Mouse (Mus musculus) MEL (cell line): ENCODE measurements around the gene Tyk2. TPM values are rescaled to one million over a fixed set of nuclear protein-coding genes. Genes with fewer than 3 reads are reported as not detected.

ENCODE experiments used
- DNase-seq: peaks from one replicate; pipeline ENCODE4 v3.0.0; 2011; ENCODE audit warnings: low read depth, low spot score
- H3K27ac ChIP-seq: 2 replicates; pipeline ENCODE4 v1.5.1; 2012; ENCODE audit warnings: low read depth, mild to moderate bottlenecking, control low read depth, low read length, moderate library complexity; ENCODE audit not compliant: control insufficient read depth
- H3K27me3 ChIP-seq, 2 experiments: fragments of 150-350 bp in 1 of 2; sonication (generic) in 1 of 2; 2 replicates each; pipeline ENCODE4 v1.6.1; 2012; ENCODE audit warnings: low read length in 2 of 2, mild to moderate bottlenecking in 2 of 2, improper control_type of control experiment in 1 of 2, moderate library complexity in 1 of 2; ENCODE audit not compliant: insufficient read depth in 2 of 2, control insufficient read depth in 1 of 2
- H3K36me3 ChIP-seq, 2 experiments: 2 replicates each; pipeline ENCODE4 v1.6.1; 2012 to 2014; ENCODE audit warnings: low read length in 2 of 2, improper control_type of control experiment in 1 of 2, inconsistent platforms in 1 of 2, mild to moderate bottlenecking in 1 of 2; ENCODE audit not compliant: insufficient read depth in 2 of 2, control insufficient read depth in 1 of 2
- H3K4me1 ChIP-seq, 2 experiments: fragments of 150-350 bp in 1 of 2; sonication (generic) in 1 of 2; 2 replicates each; pipeline ENCODE4 v1.6.1; 2012; ENCODE audit warnings: low read length in 2 of 2, improper control_type of control experiment in 1 of 2, mild to moderate bottlenecking in 1 of 2; ENCODE audit not compliant: insufficient read depth in 2 of 2, control insufficient read depth in 1 of 2
- H3K4me3 ChIP-seq, 2 experiments: fragments of 150-350 bp in 1 of 2; sonication (generic) in 1 of 2; 2 replicates each; pipeline ENCODE4 v1.5.1; 2012; ENCODE audit warnings: low read depth in 2 of 2, low read length in 2 of 2, mild to moderate bottlenecking in 2 of 2, moderate library complexity in 2 of 2, control low read depth in 1 of 2, improper control_type of control experiment in 1 of 2; ENCODE audit not compliant: control insufficient read depth in 1 of 2, insufficient read depth in 1 of 2
- H3K79me2 ChIP-seq: 2 replicates; pipeline ENCODE4 v1.6.1; 2012; ENCODE audit warnings: mild to moderate bottlenecking, low read length, moderate library complexity; ENCODE audit not compliant: control insufficient read depth, poor library complexity, insufficient read depth
- H3K9ac ChIP-seq: 2 replicates; pipeline ENCODE4 v1.6.1; 2012; ENCODE audit warnings: low read depth, mild to moderate bottlenecking, control low read depth, low read length, moderate library complexity; ENCODE audit not compliant: control insufficient read depth, poor library complexity, severe bottlenecking
- H3K9me3 ChIP-seq: fragments of 150-350 bp; sonication (generic); replicated peaks from 2 replicates; pipeline ENCODE4 v1.6.1; 2012; ENCODE audit warnings: mild to moderate bottlenecking, low read length, improper control_type of control experiment, moderate library complexity; ENCODE audit not compliant: insufficient read depth
- CHD2 ChIP-seq: IDR thresholded peaks from 2 replicates; pipeline ENCODE4 v1.6.1; 2011; ENCODE audit warnings: low read length, improper control_type of control experiment
- CTCF ChIP-seq, 3 experiments: IDR thresholded peaks in 2 of 3; conservative IDR thresholded peaks in 1 of 3; 2 replicates each; pipeline ENCODE4 v1.5.1; 2011 to 2012; ENCODE audit warnings: low read length in 3 of 3, low read depth in 2 of 3, mild to moderate bottlenecking in 2 of 3, improper control_type of control experiment in 1 of 3, inconsistent platforms in 1 of 3, mixed read lengths in 1 of 3, moderate library complexity in 1 of 3; ENCODE audit not compliant: control insufficient read depth in 1 of 3, insufficient read depth in 1 of 3, poor library complexity in 1 of 3, severe bottlenecking in 1 of 3
- E2F4 ChIP-seq: IDR thresholded peaks from 2 replicates; pipeline ENCODE4 v1.6.1; 2011; ENCODE audit warnings: low read depth, low read length, improper control_type of control experiment, borderline replicate concordance
- ELF1 ChIP-seq: IDR thresholded peaks from 2 replicates; pipeline ENCODE4 v1.6.1; 2014; ENCODE audit warnings: low read depth, mild to moderate bottlenecking, inconsistent platforms, low read length, improper control_type of control experiment, moderate library complexity
- ETS1 ChIP-seq: IDR thresholded peaks from 2 replicates; pipeline ENCODE4 v1.6.1; 2012; ENCODE audit warnings: low read depth, mild to moderate bottlenecking, inconsistent platforms, low read length, improper control_type of control experiment, moderate library complexity
- JUND ChIP-seq: IDR thresholded peaks from 2 replicates; pipeline ENCODE4 v1.6.1; 2011; ENCODE audit warnings: low read depth, mild to moderate bottlenecking, improper control_type of control experiment, low read length
- KAT2A ChIP-seq: conservative IDR thresholded peaks from 2 replicates; pipeline ENCODE4 v1.6.1; 2012; ENCODE audit warnings: low read depth, low read length, improper control_type of control experiment, inconsistent platforms
- NELFE ChIP-seq: IDR thresholded peaks from 2 replicates; pipeline ENCODE4 v1.6.1; 2011; ENCODE audit warnings: low read depth, low read length, improper control_type of control experiment
- USF2 ChIP-seq, 2 experiments: IDR thresholded peaks; 2 replicates each; pipeline ENCODE4 v1.6.1; 2011 to 2012; ENCODE audit warnings: improper control_type of control experiment in 2 of 2, low read length in 2 of 2, borderline replicate concordance in 1 of 2, inconsistent platforms in 1 of 2, low read depth in 1 of 2, mild to moderate bottlenecking in 1 of 2; ENCODE audit not compliant: insufficient read depth in 1 of 2
- ZKSCAN1 ChIP-seq: IDR thresholded peaks from 2 replicates; pipeline ENCODE4 v1.6.1; 2012; ENCODE audit warnings: low read depth, mild to moderate bottlenecking, inconsistent platforms, low read length, improper control_type of control experiment, moderate library complexity
- polyA plus RNA-seq, 2 experiments: library from polyadenylated mRNA; stranded (reverse) in 1 of 2; unstranded in 1 of 2; fragments of >175 nt in 1 of 2; fragments of >200 nt in 1 of 2; gene quantifications; 2 replicates each; pipeline versions ENCODE4 v1.2.1 to v1.2.4; 2012; ENCODE audit warnings: low replicate concordance in 2 of 2, low read depth in 1 of 2; ENCODE audit not compliant: insufficient read length in 2 of 2, insufficient read depth in 1 of 2, missing spikeins in 1 of 2
- total RNA-seq: library from RNA; depleted of rRNA; stranded (reverse); fragments of 300-350 nt; gene quantifications from 2 replicates; pipeline ENCODE4 v1.2.3, GENCODE M21; 2012; rRNA removed

Tyk2 gene
- total and polyA plus RNA-seq, 3 experiments = 43.8 to 63.3 TPM; not detected in 1

DNA sequence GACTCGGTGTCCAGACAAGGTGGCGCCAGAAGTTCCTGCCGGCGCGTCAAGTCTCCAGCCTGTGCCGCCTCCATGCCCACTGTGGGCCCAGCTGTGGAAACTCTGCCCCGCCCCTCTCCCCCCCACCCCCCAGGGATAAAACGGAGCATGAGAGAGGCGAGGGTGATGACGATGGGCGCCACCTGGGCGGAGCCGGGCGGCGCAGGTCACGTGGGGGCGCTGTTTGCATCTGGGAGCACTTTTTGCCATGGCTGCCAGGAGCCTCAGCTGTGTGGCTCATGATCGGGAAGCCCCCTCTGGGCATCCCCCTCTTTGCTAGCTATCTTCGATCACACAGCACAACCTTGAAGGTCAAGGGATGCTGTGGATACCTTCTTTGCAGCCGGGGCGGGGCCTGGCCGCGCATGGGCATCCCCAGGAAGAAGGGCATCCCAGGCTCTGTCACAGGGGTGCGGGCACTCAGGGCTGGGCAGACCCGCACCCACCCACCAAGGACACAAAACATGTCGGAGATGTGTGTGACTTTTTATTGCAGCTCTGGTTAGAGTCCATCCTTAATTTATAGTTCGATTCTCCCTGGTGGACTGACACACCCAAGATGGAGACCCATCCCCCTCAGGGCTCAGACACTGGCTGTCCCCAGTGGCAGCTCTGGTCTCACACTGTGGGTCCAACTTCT is 63.9 kb downstream of the Tyk2 start, which contains the start of gene Zglp1:
Zglp1 (minus strand) TSS at position 88 of the 679 bp plus-strand sequence.
- H3K9me3 ChIP-seq = no peaks in the 10 kb centered on the region
- peaks cover 2 to 10% of the 10 kb centered on the region in 2 experiments; a peak in 3 of 4 replicates for H3K4me1 ChIP-seq
- H3K79me2 ChIP-seq = peaks cover 20% of the 10 kb centered on the region
- TF ChIP-seq JUND (no peak), ETS1 (no peak), CHD2 (no peak), ZKSCAN1 (no peak), CTCF (IDR thresholded peaks at IDR 0.05 in 2 of 3, conservative IDR thresholded peaks at IDR 0.05 in 1 of 3; ENCODE audit: control insufficient read depth in 1 of 3, insufficient read depth in 1 of 3, low read depth in 2 of 3, low read length in 3 of 3, poor library complexity in 1 of 3, severe bottlenecking in 1 of 3) (peak in 1 of 3 experiments; percentile 31; a peak in 2 of 6 replicates)
- TF ChIP-seq, all 39 proteins: peak for 1
- Histone ChIP-seq H3K27me3 (no peaks in the 10 kb centered on the region), H3K27ac (no peak within 1 kb of the TSS), H3K9ac (no peak within 1 kb of the TSS), H3K36me3 (peaks cover 7 to 30% of the 10 kb centered on the region in 2 experiments), H3K4me3 (no peak within 1 kb of the TSS)
- no peak for DNase-seq

DNA sequence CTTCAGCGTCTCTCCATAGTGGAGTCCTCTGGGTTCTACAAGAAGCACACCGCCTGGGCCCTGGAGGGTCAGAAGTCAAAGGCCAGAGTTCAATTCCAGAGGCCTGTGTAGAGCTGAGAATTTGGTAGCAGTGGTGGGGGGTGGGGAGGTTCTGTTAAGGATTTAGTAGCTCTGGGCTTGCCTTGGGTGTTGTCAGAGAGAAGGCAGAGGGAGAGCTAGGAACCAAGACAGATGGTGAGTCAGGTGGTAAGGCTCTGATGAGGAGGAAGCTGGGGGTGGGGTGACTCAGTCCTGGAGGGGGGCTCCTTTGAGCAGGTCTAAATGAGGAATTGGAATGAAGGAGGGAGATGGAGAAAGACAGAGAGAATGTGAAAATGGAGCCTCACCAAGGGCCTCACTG is 68.1 kb downstream of the Tyk2 start:
- no peak for DNase-seq
- no peaks in the 10 kb centered on the region for H3K79me2 ChIP-seq
- H3K4me1 ChIP-seq = no peaks in the 10 kb centered on the region
- no peak for TF ChIP-seq KAT2A
- TF ChIP-seq E2F4 = no peak
- TF ChIP-seq NELFE = no peak
- TF ChIP-seq USF2 (IDR thresholded peaks at IDR 0.05; ENCODE audit: borderline replicate concordance in 1 of 2, insufficient read depth in 1 of 2, low read depth in 1 of 2, low read length in 2 of 2) = 0 out of 4 replicates have a peak, but pooled peaks of 1 of the 2 experiments have one; percentile 10
- no peak for TF ChIP-seq ELF1
- no peak overlapping the region for H3K27ac ChIP-seq
- H3K27me3 ChIP-seq = no peaks in the 10 kb centered on the region
- no peak overlapping the region for H3K9ac ChIP-seq
- H3K36me3 ChIP-seq = peaks cover 0 to 13% of the 10 kb centered on the region in 2 experiments; a peak in 2 of 4 replicates
- H3K4me3 ChIP-seq = no peak overlapping the region
- H3K9me3 ChIP-seq = no peaks in the 10 kb centered on the region

Other genes with a start within 250 kb of the Tyk2 start
- gene Ppan, start 243.1 kb downstream of the Tyk2 start, total RNA-seq = 612 and 763 TPM in 2 replicates
- gene Ppan, start 243.1 kb downstream of the Tyk2 start, polyA plus RNA-seq = 100 to 1,000 TPM; 251 to 953 TPM
- gene Eif3g, start 232.6 kb downstream of the Tyk2 start, total RNA-seq = 1,228 and 1,516 TPM in 2 replicates
- 1,000 to 10,000 TPM in 1 of 2 experiments, not detected in 1; 1,873 TPM for gene Eif3g, start 232.6 kb downstream of the Tyk2 start, polyA plus RNA-seq
- gene Dnmt1, start 171.4 kb downstream of the Tyk2 start, total RNA-seq = 412 and 448 TPM in 2 replicates
- gene Dnmt1, start 171.4 kb downstream of the Tyk2 start, polyA plus RNA-seq = 1,000 to 10,000 TPM in 1 of 2 experiments, 100 to 1,000 TPM in 1; 681 to 1,953 TPM
- gene S1pr2, start 154.5 kb downstream of the Tyk2 start, total RNA-seq = 6.4 and 6.6 TPM in 2 replicates
- 10 to 100 TPM in 1 of 2 experiments, not detected in 1; 27.4 TPM for gene S1pr2, start 154.5 kb downstream of the Tyk2 start, polyA plus RNA-seq
- gene Mrpl4, start 128.5 kb downstream of the Tyk2 start, total RNA-seq = 280 and 282 TPM in 2 replicates
- 100 to 1,000 TPM in 1 of 2 experiments, not detected in 1; 474 TPM for gene Mrpl4, start 128.5 kb downstream of the Tyk2 start, polyA plus RNA-seq
- gene Icam1, start 115.3 kb downstream of the Tyk2 start, total RNA-seq = 24.4 and 26.0 TPM in 2 replicates
- 10 to 100 TPM in 1 of 2 experiments, not detected in 1; 31.0 TPM for gene Icam1, start 115.3 kb downstream of the Tyk2 start, polyA plus RNA-seq
- gene Icam4, start 101.9 kb downstream of the Tyk2 start, total RNA-seq = 259 and 260 TPM in 2 replicates
- gene Icam4, start 101.9 kb downstream of the Tyk2 start, polyA plus RNA-seq = 100 to 1,000 TPM; 193 to 268 TPM
- gene Icam5, start 99.2 kb downstream of the Tyk2 start, total RNA-seq = 4.8 TPM in 2 replicates
- 1 to 10 TPM in 1 of 2 experiments, not detected in 1; 9.5 TPM for gene Icam5, start 99.2 kb downstream of the Tyk2 start, polyA plus RNA-seq
- gene Zglp1, start 64.2 kb downstream of the Tyk2 start, total RNA-seq = 1.1 and 1.5 TPM in 2 replicates
- 1 to 10 TPM in 1 of 2 experiments, not detected in 1; 8.0 TPM for gene Zglp1, start 64.2 kb downstream of the Tyk2 start, polyA plus RNA-seq
- gene Gm49373, start 58.1 kb downstream of the Tyk2 start, total RNA-seq = 4.6 and 6.4 TPM in 2 replicates
- gene Gm49373, start 58.1 kb downstream of the Tyk2 start, polyA plus RNA-seq = 1 to 10 TPM in 1 of 2 experiments, not detected in 1; 8.3 TPM
- gene Fdx1l, start 57.6 kb downstream of the Tyk2 start, total RNA-seq = 198 and 247 TPM in 2 replicates
- 100 to 1,000 TPM; 305 to 361 TPM for gene Fdx1l, start 57.6 kb downstream of the Tyk2 start, polyA plus RNA-seq
- gene Gm38431, start 39.2 kb downstream of the Tyk2 start, total RNA-seq = 42.1 and 47.8 TPM in 2 replicates
- gene Gm38431, start 39.2 kb downstream of the Tyk2 start, polyA plus RNA-seq = 100 to 1,000 TPM in 1 of 2 experiments, 10 to 100 TPM in 1; 38.9 to 191 TPM
- gene Raver1, start 39.2 kb downstream of the Tyk2 start, total RNA-seq = 50.0 and 60.1 TPM in 2 replicates
- gene Raver1, start 39.2 kb downstream of the Tyk2 start, polyA plus RNA-seq = 100 to 1,000 TPM in 1 of 2 experiments, not detected in 1; 291 TPM
- 751 and 779 TPM in 2 replicates for gene Cdc37, start 18.7 kb upstream of the Tyk2 start, total RNA-seq
- 1,000 to 10,000 TPM in 1 of 2 experiments, 100 to 1,000 TPM in 1; 914 to 1,631 TPM for gene Cdc37, start 18.7 kb upstream of the Tyk2 start, polyA plus RNA-seq
- 13.8 and 16.6 TPM in 2 replicates for gene Pde4a, start 34.5 kb upstream of the Tyk2 start, total RNA-seq
- gene Pde4a, start 34.5 kb upstream of the Tyk2 start, polyA plus RNA-seq = 10 to 100 TPM; 45.6 to 53.9 TPM
- 168 and 174 TPM in 2 replicates for gene Keap1, start 108.1 kb upstream of the Tyk2 start, total RNA-seq
- gene Keap1, start 108.1 kb upstream of the Tyk2 start, polyA plus RNA-seq = 100 to 1,000 TPM in 1 of 2 experiments, 10 to 100 TPM in 1; 67.5 to 171 TPM
- 0.04 TPM in 1 of 2 replicates, not detected in the other for gene S1pr5, start 117.2 kb upstream of the Tyk2 start, total RNA-seq
- gene S1pr5, start 117.2 kb upstream of the Tyk2 start, polyA plus RNA-seq = under 1 TPM in 1 of 2 experiments, not detected in 1; 0.08 TPM
- 76.4 and 83.9 TPM in 2 replicates for gene Atg4d, start 134.1 kb upstream of the Tyk2 start, total RNA-seq
- 10 to 100 TPM in 1 of 2 experiments, not detected in 1; 99.7 TPM for gene Atg4d, start 134.1 kb upstream of the Tyk2 start, polyA plus RNA-seq
- 175 and 199 TPM in 2 replicates for gene Kri1, start 156.7 kb upstream of the Tyk2 start, total RNA-seq
- 100 to 1,000 TPM in 1 of 2 experiments, 10 to 100 TPM in 1; 76.1 to 233 TPM for gene Kri1, start 156.7 kb upstream of the Tyk2 start, polyA plus RNA-seq
- gene Cdkn2d, start 160.2 kb upstream of the Tyk2 start, total RNA-seq = 40.1 and 55.2 TPM in 2 replicates
- gene Cdkn2d, start 160.2 kb upstream of the Tyk2 start, polyA plus RNA-seq = 10 to 100 TPM in 1 of 2 experiments, not detected in 1; 67.9 TPM
- gene Ap1m2, start 181.1 kb upstream of the Tyk2 start, total RNA-seq = 0.52 and 0.73 TPM in 2 replicates
- 1 to 10 TPM in 1 of 2 experiments, not detected in 1; 1.0 TPM for gene Ap1m2, start 181.1 kb upstream of the Tyk2 start, polyA plus RNA-seq
- gene Slc44a2, start 189.5 kb upstream of the Tyk2 start, total RNA-seq = 27.3 and 30.7 TPM in 2 replicates
- 100 to 1,000 TPM in 1 of 2 experiments, not detected in 1; 121 TPM for gene Slc44a2, start 189.5 kb upstream of the Tyk2 start, polyA plus RNA-seq
- 210 and 235 TPM in 2 replicates for gene Ilf3, start 236.6 kb upstream of the Tyk2 start, total RNA-seq
- gene Ilf3, start 236.6 kb upstream of the Tyk2 start, polyA plus RNA-seq = 100 to 1,000 TPM in 1 of 2 experiments, 10 to 100 TPM in 1; 67.4 to 519 TPM